In the genomic region with DNA sequence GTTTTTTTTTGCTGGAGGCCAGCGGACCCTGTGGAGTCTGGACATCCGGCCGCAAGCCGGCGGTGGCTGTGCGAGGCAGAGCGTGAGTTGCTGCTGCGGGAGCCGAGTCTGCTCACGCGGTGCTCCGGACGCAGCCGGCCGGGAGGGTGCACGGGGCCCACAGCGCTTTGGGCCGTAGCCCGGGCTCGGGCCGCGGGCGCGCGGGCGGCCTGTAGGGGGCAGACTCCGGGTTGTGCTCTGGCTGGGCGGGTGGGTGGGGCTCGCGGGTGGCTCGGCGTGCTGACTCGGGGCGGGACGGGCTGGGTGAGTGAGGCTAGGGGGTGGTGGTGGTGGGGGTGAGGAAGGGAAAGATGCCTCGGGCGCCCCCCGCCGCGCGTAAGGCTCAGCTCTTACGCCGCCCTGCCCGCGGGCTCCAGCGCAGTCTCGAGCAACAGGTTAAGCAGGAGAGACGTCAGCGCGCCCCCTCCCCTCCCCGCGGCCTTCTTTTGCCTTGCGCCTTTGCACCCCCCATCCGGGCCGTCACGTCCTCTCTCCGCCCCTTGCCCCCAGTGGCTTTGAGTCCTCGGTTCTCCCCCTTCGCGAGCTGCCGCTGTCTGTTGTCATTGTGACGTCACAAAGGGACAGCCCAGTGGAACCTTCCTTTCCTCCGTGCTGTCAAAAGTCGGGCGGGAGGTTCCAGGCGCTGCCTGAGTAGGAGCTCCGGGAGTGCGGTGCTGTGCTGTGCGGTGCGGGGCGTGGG, we compare ENCODE assay signal across 8 mouse cellular contexts. TPM values are rescaled to one million over a fixed set of nuclear protein-coding genes. Genes with fewer than 3 reads are reported as not detected.
DNase-seq lines count a peak whose midpoint lies in the region; ATAC-seq lines count a peak whose summit lies in the region.

No protein-coding gene starts in this region.

- peak; percentile 51 to 65 for ATAC-seq in hematopoietic stem cell, adult 5-6 weeks (replicated peaks in 1 of 2; ENCODE audit: insufficient read depth in 1 of 2, low FRiP score in 2 of 2, low TSS enrichment in 1 of 2, low read depth in 1 of 2, poor library complexity in 2 of 2, severe bottlenecking in 2 of 2)

- peak; percentile 84 for DNase-seq in MN1 (ENCODE audit: low spot score)
- peak; percentile 80 for DNase-seq in cerebellum, adult 8-10 months
- peak; percentile 64 for DNase-seq in forelimb bud, embryonic 11.5 days (ENCODE audit: low read depth, low spot score)
- DNase-seq in layer of hippocampus, postnatal 14 days (ENCODE audit: low spot score in 2 of 2), result peak; percentile 66 to 74
- peak; percentile 92 for DNase-seq in lung, postnatal 14 days
- DNase-seq in ovary, postnatal 36 days (ENCODE audit: low spot score), result peak; percentile 88
- peak; percentile 91 for DNase-seq in thymus, postnatal 25 days

RNA-seq across cellular contexts. Expression of gene Jarid2, which starts 4.3 kb away (rescaled TPM):
- 52.8 and 57.8 TPM in 2 replicates for total RNA-seq in hematopoietic stem cell, adult 5-6 weeks (2017)
- total RNA-seq in layer of hippocampus, postnatal 14 days (2021), result 10 to 100 TPM; 38.4 to 40.2 TPM

Comparison
In these comparisons a context has a peak if more than half of its experiments do, and no peak if none do; other contexts are left out.
1. Peak in every context shown above with its lines: DNase-seq and ATAC-seq.